Mouse (Mus musculus): ENCODE results near the gene Fam163a.

The Fam163a gene

DNA sequence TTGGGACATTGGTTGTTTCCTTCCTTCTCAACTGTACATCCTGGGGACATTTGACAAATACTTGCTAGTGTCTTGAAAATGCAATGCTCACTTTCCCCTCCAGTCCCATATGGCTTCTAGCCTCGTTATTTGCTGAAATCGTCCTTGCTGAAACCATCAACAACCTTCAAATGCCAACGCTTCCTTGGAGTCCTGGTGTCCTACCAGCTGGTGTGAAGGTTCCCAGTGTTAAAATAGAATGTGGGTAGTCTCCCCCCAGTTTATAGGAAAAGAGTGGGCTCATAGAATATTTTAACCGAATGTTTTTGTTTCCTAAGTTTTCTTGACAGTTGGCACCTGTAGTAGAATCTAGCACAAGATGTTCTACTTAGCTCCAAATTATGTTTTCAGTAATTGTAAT is 7.2 kb downstream of the Fam163a start:
- peak; percentile 46 for DNase-seq

DNA sequence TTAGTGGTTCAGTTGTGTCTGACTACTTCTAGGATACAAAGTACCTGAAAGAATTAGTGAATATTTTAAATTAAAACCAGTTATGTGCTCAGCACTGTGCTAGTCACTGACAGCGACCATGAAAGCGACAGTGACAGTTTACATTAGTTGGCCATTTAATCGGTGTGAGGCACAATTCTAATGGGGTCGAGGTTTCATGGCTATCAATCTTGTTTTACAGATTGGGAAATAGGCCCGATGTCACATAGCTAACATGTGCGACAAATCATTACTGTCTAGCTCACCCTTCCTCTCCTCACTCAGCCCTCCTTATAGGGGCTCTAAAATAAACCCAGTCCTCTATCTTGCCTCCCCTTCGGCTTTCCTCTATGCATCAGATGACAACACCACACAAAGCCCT is 11.5 kb downstream of the Fam163a start:
- no peak for DNase-seq

DNA sequence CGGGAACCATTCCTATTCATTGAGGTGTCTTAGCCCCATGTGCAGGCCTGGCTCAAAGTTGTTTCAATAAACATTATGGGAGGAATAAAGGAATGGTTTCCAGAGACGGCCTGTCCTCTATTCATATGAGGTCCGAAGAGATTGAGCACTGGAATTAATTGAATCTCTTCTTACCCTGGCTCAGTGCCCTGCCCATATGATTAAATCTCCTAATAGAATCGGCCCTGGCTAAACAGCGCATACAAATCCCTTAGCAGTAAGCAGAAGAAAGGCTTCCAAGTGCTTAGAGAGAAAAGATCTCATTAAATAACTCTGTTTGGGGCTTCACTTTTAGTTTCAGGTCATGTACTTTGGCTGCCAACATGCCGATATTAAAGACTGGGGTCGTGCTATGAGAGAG is 12.0 kb downstream of the Fam163a start:
- no peak for DNase-seq

DNA sequence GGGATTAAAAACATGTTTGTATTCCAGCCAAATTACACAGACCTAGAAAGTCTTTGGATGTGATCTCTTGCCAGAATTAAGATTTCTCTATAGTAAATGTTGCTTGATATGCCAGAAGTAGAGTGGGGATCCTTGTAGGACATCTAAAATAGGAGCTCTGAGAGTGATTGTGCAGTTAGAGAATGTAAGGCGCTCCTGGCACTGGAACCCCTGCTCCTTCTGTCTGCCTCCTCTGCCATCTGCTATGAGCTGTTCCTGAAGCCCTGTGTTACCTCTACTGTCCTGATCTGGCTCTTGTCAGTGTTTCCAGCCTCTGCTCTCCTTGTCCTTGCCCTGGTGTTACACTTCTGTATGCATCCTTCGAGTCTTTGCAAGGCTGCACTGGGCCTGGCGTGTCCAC is 18.2 kb downstream of the Fam163a start:
- DNase-seq, result peak; percentile 53

DNA sequence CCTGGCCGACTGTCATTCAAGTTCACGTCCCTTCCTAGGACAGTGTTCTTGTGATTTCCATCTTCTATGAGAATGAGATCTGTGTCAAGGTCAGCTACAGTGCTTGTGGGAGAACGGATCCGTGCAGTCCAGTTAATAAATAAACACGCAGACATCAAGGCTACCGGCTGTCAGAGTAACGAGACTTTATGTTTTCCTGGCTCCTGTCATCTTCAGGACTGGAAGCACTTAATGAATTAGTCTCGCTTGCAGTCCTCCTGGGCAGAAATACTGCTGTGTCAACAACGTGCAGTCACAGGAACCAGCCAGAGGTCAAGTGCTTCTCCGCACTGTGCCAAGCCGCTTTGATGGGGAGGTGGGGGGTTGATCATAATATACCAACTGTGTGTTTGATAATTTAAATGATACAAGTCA is 20.7 kb downstream of the Fam163a start:
- DNase-seq, result no peak

DNA sequence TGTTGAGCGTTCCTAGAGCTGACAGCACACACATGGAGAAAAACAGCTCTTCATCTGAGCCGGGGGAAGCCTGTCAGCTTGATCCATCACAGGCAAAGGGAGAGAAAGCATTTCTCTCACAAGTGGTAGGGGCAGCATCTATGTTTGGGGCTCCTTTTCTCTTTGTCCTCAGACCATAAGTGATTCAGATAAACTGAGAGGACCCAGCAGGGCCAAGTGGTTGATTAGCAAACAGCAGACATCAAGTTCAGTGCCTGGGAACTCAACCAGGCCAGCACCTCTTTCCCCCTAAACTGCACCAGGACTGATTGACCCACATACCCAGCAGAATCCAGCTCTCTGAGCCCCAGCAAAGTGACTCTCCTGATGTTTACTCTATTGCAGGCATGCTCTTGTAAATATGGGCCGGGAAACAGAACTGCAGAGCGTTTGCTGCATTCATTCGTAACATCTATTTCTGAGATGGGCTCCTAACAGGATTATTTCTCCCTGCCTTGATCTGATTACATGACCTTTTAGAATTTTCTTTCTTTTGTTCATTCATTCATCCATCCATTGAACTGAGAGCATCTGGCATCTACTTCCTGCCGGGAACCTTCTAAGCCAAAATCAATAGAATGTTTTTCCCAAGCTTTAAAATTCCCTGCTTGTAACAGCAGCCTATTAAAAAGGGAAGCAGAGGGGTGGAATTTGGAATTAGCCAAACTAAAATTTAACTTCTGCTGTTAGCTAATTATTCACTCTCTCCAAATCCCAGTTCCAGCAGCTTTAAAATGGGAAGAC is 21.5 kb downstream of the Fam163a start:
- DNase-seq, result peak; percentile 15

DNA sequence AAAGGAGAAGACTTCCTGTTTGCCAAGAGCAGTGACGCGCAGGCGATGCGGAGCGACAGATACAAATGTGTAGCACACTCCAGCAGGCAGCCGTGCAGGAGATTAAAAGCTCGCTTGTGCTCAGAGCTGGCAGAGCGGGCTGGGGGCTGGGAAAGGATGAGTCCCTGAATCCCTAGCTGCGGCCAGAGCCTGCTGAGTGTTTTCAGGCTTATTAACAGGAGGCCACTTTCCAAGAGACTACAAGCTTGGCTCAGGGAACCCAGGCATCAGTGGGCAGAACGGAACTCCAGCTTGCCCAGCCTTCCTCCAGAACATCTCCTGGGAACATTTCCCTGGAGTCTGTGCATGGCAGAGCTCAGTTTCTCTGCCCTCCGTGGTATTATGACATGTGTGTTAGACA is 25.0 kb downstream of the Fam163a start:
- DNase-seq, result peak; percentile 44

DNA sequence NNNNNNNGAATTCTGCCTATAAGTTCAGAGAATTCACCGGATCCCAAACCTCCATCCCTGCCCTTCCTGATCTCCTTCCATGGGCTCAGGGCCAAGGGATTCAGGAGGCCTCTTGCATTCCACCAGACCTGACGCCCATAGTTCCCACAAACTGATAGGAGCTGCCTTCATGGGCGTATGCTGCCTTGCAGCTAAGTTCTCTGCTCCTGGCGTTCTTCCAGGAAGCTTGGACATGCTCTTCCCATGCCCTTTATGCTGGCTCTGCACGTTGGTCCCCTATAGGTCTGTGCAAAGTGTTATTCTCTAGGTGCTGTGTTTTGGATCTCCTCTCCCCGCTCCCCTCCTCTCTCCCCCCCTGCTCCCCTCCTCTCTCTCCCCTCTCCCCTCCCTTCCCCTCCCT is 36.1 kb downstream of the Fam163a start:
- DNase-seq, result no peak

DNA sequence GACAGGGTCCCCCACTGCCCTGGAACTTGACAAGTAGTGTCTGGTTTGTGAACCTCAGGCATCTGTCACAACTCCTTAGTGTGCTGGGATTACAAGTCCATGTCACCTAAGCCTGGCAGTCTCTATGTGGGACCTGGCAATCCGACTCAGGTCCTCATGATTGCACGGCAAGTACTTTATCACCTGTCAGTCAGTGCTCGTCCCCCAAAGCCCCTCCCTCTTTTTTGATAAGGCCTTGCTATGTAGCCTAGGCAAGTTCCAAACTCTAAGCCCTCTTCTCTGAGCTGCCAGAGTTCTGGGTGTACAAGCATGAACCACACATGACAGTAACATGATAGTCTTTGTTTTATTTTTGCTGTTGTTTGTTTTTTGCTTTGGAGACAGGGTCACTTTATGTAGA is 88.1 kb downstream of the Fam163a start:
- DNase-seq, result no peak

DNA sequence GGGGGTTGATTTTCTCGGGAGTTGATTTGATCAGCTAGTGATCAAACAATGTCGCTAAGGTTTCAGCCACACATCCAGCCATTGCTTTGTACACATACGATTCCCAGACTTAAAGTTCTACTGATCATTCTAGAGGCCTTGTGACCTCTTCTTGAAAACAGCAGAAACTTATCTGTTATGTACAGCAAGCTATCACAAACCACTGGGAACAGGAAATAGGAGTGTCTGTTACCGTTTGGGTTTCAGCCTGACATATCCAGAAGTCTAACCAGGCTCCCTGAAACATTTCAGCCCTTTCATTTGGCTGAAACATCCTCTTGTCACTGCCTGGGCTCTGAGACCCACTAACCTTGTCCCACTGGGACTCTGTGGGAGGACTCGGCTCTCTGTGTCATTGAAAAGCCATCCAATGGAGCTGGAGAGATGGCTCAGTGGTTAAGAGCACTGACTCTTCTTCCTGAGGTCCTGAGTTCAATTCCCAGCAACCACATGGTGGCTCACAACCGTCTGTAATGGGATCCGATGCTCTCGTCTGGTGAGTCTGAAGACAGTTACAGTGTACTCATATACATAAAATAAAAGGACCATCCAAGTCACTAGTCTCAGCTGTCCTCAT is 90.8 kb downstream of the Fam163a start:
- DNase-seq, result no peak

DNA sequence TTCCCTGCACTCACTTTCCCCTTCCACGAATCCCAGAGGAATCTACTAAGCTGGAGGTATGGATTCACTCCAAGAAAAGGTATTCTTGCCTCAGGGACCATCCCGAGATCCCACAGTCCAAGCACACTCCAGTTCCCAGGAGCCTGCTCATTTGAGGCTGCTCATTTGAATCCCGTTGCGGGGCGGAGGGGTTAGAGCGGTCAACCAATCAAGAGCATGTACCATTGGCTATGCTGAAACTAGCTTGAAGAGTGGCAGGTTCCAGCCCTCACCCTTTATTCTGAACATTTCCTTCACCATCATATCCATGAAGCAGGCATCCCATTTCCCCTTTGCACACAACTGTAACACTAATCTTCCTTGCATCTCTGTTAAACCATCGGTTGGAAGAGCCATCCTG is 92.7 kb downstream of the Fam163a start:
- no peak for DNase-seq

DNA sequence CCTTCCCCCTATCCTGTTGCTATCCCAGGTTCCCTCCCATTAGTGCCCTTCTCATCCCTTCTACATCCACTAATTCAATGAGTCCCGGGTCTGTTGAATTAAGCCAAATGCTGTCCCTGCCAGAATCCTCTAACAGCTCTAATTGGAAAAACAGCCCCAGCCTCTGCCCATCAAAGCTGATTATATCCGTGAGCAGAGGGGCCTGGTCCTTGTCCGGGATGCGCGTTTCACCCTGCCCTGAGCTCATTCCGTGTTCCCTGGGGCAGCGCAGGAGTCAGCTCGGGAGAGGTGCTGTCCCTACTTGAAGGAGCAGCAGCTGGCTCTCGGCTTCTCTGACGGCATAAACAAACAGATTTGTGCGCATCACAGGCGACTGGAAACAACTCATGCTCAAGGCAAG is 93.1 kb downstream of the Fam163a start:
- DNase-seq, result no peak

DNA sequence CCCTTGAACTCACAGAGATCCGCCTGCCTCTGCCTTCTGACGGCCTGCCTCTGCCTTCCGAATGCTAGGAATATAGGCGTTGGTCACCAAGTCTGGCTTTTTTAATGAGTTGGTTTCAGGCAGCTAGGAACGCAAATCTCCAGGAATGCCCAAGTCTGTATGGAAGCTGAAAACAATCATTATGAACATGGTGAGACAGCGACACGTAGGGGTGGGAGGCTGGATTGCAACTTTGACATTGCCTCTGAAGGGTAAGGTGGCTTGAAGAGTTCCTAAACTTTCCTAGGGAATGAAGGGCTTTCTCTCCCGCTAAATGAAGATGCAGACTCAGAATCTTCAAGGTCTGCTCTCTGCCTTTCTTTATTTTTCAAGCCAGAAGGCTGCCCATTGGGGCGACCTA is 93.7 kb downstream of the Fam163a start:
- DNase-seq, result no peak

DNA sequence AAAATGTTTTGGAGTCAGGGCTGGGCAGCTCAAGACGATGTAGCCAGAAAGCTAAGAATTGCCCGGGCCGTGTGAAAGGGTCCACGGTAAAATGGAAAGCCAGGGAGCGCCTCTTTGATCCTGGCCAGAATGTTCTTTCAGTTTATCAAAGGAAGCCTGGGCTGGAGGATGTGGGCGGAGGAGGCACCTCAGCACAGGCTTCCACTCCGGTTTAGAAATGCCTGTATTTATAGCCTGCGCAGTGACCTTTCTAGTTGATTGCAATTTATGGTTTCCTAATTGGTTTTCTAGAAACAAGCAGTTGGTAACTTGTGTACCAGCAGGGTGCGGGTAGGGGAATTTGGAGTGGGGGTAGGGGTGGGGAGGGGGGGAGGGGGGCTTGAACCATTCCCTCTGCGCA is 96.4 kb downstream of the Fam163a start:
- no peak for DNase-seq

DNA sequence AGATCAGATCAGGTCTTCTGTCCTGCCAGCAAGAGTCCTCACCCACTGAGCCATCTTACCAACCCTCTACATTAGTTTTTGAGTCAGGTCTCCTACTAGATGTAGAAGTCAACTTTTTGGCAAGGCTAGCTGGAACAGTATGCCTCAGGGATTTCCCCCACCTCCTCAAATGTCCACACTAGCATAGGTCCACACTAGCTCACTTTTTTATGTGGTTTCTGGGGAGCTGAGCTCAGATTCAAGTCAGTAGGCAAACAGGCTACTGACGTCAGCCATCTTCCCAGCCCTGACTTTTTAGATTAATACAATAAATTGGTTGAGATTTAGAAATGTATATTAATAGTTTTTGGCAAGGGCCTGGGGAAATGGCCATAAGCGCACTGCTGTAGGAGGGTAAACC is 97.4 kb downstream of the Fam163a start:
- no peak for DNase-seq

DNA sequence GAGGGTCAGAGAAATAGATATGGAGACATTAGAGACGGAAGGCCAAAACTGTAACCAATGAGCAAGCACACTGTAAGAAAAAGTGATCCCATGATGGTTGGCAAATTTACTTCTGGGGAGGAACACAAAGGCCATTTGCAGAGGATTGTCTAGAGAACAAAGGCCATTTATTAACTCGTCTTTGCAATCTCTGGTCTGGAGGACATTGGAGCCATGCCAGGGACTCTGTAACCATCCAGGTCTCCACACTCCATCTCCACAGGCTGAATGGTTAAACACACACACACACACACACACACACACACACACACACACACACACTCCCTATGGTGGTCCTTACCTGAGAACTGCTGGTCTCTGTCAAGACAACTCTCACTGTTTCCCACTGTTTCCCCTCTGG is 99.4 kb downstream of the Fam163a start:
- DNase-seq, result peak; percentile 6

DNA sequence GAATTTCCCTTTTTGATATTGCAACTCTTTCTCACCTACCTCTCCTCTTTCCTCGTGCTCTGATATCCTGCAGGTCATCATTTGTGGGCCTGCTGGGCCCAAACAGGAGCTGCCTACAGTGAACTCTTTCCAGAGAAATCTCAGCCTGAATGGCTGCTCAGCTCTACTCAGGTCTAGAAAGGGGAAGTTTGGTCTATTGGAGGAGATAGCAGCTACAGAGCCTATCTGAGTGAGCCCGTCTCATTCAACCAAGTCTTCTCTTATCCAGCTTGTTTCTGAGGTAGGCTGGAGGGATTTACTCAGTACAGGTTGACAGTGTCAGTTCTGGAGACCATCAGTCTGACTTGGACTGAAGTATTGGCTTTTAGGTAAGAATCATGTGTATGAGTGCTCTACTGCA is 101.1 kb downstream of the Fam163a start:
- no peak for DNase-seq

DNA sequence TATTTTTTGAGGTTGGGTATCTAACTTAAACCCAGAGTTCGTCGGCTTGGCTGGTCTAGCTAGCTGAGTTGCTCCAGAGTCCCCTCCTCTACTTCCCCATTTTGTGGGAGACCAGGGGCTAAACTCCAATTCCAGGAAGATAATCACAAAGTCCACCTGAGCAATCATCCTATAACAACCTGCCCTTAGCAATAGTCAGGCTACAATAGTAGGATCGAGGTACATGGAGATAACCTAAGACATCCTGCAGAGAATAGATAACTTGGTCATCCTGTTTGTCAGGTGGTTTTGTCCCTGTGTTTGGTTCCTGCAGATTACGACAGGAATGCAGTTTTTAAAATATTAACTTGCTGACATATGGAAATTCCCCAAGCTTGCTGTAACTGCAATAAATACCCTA is 113.0 kb downstream of the Fam163a start:
- no peak for DNase-seq

DNA sequence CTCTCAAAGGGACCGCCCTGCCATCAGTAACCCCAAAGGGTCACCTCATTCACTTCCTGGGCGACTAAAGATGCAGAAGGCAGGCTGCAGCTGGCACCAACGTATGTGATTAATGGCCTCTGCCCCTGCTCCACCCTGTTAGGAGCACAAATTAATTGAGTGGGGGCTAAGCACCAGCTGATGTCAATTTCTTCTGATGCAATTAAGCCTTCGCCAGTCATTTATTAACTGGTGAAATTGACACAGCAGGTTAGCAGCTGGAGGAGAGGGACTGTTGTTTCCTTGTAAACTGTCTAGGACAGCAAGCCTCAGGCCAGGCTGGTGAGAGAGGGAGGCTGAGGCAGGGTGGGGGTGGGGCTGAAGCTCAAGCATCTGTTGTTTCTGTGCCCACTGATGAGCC is 114.8 kb downstream of the Fam163a start:
- no peak for DNase-seq

DNA sequence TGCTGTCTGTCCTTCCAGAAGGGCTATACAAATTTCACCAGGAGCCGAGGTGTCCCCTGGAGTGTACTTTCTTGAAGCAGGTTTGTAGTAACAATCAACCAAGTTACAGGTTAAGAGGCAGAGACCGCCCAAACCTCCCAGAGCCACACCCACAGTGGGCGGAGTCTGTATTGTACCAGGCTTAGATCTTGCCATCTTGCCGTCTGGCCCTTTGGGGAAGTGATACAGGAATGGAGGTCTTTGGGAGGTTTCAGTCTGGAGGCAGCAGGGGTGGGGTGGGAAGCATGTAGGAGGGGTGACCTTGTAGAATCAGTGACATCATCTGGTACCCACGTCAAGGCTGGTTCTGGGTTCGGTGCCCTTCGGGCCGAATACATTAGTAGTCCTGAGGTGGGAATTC is 115.3 kb downstream of the Fam163a start:
- DNase-seq, result no peak

DNA sequence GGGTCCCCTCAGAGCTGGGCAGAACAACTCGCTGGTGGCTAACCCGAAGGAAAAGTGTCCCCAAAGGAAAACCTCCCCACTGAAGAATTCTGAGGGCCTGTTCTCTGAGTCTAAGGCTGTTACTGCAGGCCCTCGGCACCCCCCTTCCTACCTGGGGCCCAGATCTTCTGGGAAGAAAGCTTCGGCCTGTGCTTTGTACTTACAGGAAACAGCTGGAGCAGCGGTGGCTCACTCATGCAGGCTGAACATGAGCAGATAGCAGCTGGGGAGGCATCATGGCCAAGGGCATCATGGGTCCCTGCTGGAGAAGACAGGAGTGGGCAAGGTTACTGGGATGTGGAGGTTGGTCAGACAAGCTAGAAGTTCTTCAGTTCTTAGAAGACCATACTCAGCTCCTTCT is 117.2 kb downstream of the Fam163a start:
- DNase-seq, result no peak

DNA sequence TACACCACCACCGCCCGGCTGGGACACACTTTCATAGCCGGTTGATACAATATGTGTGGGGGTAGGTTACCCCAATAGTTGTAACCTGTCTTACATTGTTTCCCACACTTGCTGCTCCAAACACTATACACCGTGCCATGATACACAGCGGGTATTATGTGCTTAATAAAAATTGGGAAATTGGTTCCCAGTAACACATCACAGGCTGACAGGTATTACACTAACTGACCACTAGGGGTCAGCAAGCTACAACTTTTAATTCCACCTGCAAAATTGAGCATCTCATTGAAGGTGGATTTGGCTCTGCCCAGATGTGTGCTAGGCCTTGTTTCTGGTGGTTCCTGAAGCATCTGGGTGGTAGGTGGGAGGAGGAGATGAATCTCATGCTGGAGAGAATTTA is 119.1 kb downstream of the Fam163a start:
- peak; percentile 19 for DNase-seq

DNA sequence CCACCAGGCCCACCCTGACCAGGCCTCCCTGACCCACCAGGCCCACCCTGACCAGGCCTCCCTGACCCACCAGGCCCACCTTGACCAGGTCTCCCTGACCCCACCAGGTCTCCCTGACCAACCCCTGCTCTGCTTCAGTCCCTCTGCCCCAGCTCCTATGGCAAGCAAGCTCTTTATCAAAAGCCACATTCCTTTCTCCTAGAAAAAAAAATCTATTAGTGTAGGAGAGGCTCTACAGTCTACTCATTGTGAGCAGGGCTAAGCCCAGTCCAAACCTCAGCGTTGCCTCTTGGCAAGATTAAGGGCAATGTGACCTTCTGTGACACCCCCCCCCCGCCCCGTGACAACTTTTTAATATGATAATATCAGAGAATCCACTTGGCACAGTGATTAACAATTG is 120.2 kb downstream of the Fam163a start:
- no peak for DNase-seq

DNA sequence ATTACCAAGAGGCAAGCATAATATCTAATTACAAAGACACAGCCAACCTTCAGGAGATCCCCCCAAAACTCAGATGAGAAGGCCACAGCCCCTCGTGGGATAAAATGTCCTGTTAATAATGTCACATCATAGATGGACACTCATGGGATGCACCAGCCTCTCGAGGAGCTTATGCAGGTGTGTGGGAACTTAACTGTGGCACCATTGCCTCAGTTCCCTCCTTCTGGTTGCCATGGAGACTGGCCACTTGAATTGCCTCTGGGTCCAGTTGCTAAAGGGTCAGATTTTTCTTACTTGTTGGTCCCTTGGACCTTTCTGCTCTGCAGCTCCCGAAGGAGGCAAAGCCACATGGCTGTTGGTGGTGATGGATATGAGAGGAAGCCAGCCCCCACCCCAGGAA is 127.2 kb downstream of the Fam163a start:
- no peak for DNase-seq

DNA sequence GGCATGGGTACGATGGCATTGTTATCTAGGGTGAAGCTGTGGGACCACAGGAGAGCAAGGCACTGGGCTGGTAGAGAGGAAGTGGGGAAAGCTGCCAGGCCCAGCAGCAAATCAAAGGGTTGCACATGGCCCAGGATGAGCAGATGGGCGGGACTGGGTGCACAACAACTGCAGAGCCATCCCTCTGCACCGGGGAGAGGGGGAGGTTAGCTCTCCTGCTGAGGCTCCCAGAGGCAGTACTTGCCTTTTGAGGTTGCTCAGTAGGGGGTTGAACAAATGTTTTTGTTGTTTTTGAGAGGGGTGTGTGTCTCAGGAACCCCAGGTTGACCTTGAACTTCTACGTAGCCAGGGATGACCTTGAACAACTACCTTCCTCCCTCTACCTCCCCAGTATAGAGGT is 128.4 kb downstream of the Fam163a start:
- no peak for DNase-seq
